Mouse (Mus musculus): ENCODE data around the gene Rreb1. TPM values are rescaled to one million over a fixed set of nuclear protein-coding genes. Genes with fewer than 3 reads are reported as not detected.

Rreb1 gene
- polyA plus RNA-seq, 1 experiment from 2014 or later, result 2.6 TPM

DNA sequence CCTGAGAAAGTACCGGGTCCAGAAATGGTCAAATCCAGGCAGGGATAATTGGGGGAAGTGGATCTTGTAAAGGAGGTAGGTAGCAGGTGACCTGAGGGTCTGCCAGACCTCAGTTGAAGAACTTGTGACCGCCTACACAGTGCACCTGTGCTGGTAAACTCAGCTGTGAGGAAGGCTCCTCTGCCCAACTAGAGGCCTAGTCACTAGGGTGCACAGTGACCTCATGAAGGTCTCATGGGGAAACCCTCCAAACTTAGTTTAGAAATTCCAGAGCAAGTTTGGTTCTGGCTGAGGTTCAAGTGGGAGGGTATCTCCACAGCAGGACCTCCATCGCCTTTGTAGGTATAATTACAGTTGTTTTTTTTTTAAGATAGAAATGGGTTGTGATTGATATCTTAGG is 74.7 kb downstream of the Rreb1 start:
- Histone ChIP-seq H3K4me1 (ENCODE audit: control insufficient read depth, insufficient read depth, low read length) (peaks cover 5% of the 10 kb centered on the region), H3K27me3 (ENCODE audit: control insufficient read depth, insufficient read depth, low read depth, low read length) (no peaks in the 10 kb centered on the region), H3K9ac (ENCODE audit: low read depth, low read length) (no peak overlapping the region), H3K9me3 (replicated peaks; ENCODE audit: control insufficient read depth, low read length, poor library complexity, severe bottlenecking) (no peaks in the 10 kb centered on the region), H3K4me3 (ENCODE audit: low read depth, low read length) (no peak overlapping the region), H3K36me3 (ENCODE audit: control insufficient read depth, insufficient read depth, low read length) (no peaks in the 10 kb centered on the region), H3K27ac (ENCODE audit: low read length) (no peak overlapping the region), H3K4me2 (ENCODE audit: low read length) (no peak overlapping the region)
- no peak for ATAC-seq
- WGBS, result 91% methylated on average over 3 of the region's 3 CpGs

DNA sequence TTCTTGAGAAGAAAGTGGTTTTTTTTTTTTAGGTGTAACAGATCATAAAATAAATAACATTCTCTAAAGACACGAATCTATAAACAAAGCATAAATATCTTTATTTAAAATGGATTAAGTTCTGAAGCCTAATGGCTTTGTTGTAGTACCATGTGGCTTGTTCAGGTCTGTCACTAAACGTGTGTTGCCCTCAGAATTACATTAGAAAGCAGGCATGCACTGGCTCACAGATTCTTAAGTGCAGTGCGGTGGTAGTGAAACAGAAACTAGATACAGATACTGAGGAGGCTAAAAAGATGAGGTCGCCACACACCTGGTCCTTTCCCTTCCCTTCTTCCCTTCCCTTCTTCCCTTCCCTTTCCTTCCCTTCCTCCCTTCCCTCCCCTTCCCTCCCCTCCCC is 75.2 kb downstream of the Rreb1 start:
- H3K27ac ChIP-seq (ENCODE audit: low read length), result no peak overlapping the region
- no peak for ATAC-seq
- H3K4me3 ChIP-seq (ENCODE audit: low read depth, low read length), result no peak overlapping the region
- no peak overlapping the region for H3K9ac ChIP-seq (ENCODE audit: low read depth, low read length)
- no peaks in the 10 kb centered on the region for H3K36me3 ChIP-seq (ENCODE audit: control insufficient read depth, insufficient read depth, low read length)
- H3K9me3 ChIP-seq (replicated peaks; ENCODE audit: control insufficient read depth, low read length, poor library complexity, severe bottlenecking), result no peaks in the 10 kb centered on the region
- H3K27me3 ChIP-seq (ENCODE audit: control insufficient read depth, insufficient read depth, low read depth, low read length), result no peaks in the 10 kb centered on the region
- WGBS, result 59% methylated on average over 4 of the region's 4 CpGs
- peaks cover 11% of the 10 kb centered on the region for H3K4me1 ChIP-seq (ENCODE audit: control insufficient read depth, insufficient read depth, low read length)
- no peak overlapping the region for H3K4me2 ChIP-seq (ENCODE audit: low read length)

DNA sequence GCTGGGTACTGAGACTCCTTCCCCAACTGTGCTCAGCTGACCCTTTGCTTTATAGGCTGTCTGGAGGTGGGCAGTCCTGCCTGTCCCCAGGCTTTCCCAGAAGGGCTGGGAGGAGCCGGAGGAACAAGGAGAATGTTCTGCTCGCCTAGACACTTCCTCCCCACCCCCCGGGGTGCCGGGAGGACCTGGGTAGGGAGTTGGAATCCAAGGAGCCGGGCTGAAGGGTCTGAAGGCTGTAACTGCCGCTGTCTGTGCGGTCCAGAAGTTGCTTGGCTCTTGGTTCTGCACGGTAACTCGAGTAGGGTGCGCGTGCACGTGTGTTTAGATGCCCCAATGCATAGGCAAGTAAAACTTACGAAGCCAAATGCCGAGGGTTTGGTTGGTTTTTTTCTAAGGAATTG is 75.8 kb downstream of the Rreb1 start:
- Histone ChIP-seq H3K9me3 (replicated peaks; ENCODE audit: control insufficient read depth, low read length, poor library complexity, severe bottlenecking) (no peaks in the 10 kb centered on the region), H3K4me2 (ENCODE audit: low read length) (peak overlapping the region; percentile 54), H3K27me3 (ENCODE audit: control insufficient read depth, insufficient read depth, low read depth, low read length) (no peaks in the 10 kb centered on the region), H3K4me1 (ENCODE audit: control insufficient read depth, insufficient read depth, low read length) (peaks cover 11% of the 10 kb centered on the region), H3K9ac (ENCODE audit: low read depth, low read length) (peak overlapping the region; percentile 38; the same call in 1 of the 2 replicates), H3K36me3 (ENCODE audit: control insufficient read depth, insufficient read depth, low read length) (no peaks in the 10 kb centered on the region), H3K27ac (ENCODE audit: low read length) (no peak overlapping the region), H3K4me3 (ENCODE audit: low read depth, low read length) (peak overlapping the region; percentile 25)
- 6% methylated on average over 14 of the region's 14 CpGs for WGBS
- ATAC-seq, result no peak

DNA sequence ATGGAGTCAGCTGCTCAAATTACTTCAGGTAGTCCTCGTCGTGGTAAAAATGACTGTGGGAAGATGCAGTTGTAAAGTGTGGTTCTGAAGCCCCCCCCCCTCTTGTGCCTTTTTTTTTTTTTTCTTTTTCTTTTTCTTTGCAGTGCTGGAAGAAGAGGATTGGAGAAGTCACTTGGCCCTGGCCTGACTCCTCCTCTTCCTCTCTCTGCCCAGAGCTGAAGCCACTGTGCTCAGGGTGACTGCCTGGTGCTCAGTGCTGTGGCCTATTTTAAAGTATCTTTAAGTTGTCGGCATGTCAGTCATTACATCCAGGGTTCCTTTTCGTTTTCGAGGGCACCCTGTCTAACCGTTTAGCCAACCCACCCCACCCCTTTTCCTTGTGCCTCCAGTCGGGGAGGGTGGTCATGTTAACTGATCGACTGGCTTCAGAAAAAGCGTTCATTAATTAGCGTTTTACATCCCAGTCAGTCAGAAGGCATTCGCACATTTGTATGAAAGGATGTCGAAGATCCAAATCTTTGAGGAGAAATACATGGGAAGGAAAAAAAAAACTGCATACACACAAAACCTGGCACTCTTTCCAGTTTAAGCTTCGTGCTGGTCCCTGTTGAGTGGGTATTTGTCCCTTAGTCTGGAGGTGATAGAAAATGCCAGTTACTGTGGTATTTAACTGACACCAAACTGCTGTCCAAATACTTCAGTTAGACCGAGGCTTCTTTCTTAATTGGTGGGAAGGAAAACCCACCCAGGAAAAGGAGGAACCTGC is 76.4 kb downstream of the Rreb1 start:
- H3K9ac ChIP-seq (ENCODE audit: low read depth, low read length), result no peak overlapping the region
- H3K4me3 ChIP-seq (ENCODE audit: low read depth, low read length), result peak overlapping the region; percentile 25; the same call in 1 of the 2 replicates
- H3K36me3 ChIP-seq (ENCODE audit: control insufficient read depth, insufficient read depth, low read length), result no peaks in the 10 kb centered on the region
- H3K4me1 ChIP-seq (ENCODE audit: control insufficient read depth, insufficient read depth, low read length), result peaks cover 11% of the 10 kb centered on the region
- 17% methylated on average over 14 of the region's 14 CpGs for WGBS
- no peaks in the 10 kb centered on the region for H3K9me3 ChIP-seq (replicated peaks; ENCODE audit: control insufficient read depth, low read length, poor library complexity, severe bottlenecking)
- no peaks in the 10 kb centered on the region for H3K27me3 ChIP-seq (ENCODE audit: control insufficient read depth, insufficient read depth, low read depth, low read length)
- H3K27ac ChIP-seq (ENCODE audit: low read length), result no peak overlapping the region
- ATAC-seq, result no peak
- H3K4me2 ChIP-seq (ENCODE audit: low read length), result peak overlapping the region; percentile 54

DNA sequence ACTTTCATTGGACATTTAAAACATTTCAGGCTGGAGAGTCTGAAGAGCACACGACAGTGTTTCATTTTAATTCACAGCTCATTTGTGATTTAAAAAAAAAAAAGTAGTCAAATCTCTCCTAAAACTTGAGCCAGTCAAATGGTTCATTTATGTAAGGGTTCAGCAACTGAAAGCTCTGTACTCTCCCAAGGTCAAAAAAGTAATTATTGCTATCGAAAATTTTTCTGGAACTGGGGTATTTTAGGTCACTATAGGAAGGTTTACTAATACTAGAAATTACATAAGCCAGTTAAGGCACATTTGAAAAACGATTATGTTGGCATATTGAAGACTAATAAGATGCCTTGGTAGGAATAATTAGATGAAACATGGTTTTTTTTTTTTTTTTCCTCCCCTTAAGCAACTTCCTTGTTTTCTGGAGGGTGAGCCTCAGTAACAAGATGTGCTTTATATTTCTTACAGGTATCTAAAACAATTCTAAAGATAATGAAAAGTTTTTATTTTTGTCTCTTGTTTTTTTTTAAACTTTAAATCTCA is 77.1 kb downstream of the Rreb1 start:
- Histone ChIP-seq H3K36me3 (ENCODE audit: control insufficient read depth, insufficient read depth, low read length) (no peaks in the 10 kb centered on the region), H3K4me1 (ENCODE audit: control insufficient read depth, insufficient read depth, low read length) (peaks cover 11% of the 10 kb centered on the region), H3K4me2 (ENCODE audit: low read length) (no peak overlapping the region), H3K9me3 (replicated peaks; ENCODE audit: control insufficient read depth, low read length, poor library complexity, severe bottlenecking) (no peaks in the 10 kb centered on the region), H3K9ac (ENCODE audit: low read depth, low read length) (no peak overlapping the region), H3K4me3 (ENCODE audit: low read depth, low read length) (no peak overlapping the region), H3K27ac (ENCODE audit: low read length) (no peak overlapping the region), H3K27me3 (ENCODE audit: control insufficient read depth, insufficient read depth, low read depth, low read length) (no peaks in the 10 kb centered on the region)
- no peak for ATAC-seq
- 63% methylated on average over 3 of the region's 3 CpGs for WGBS

DNA sequence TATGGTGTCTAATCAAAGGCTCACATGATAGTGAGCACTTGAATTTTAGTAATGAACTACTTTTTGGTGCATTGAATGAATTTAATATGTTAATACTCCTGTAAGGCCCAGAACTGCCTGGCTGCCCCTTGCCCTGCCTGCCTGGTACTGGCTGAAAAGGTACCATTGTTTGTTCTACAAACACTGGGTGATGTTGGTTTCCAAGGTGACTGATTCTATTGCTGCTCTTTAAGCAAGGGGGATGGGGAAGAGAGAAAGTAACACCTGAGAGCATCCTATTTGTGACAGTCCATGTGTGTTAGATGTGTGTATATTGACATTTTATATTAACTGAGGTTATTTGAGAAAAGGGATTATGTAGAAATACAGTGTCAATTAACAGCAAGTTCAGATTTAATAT is 77.6 kb downstream of the Rreb1 start:
- Histone ChIP-seq H3K27ac (ENCODE audit: low read length) (no peak overlapping the region), H3K9me3 (replicated peaks; ENCODE audit: control insufficient read depth, low read length, poor library complexity, severe bottlenecking) (no peaks in the 10 kb centered on the region), H3K4me2 (ENCODE audit: low read length) (no peak overlapping the region), H3K27me3 (ENCODE audit: control insufficient read depth, insufficient read depth, low read depth, low read length) (no peaks in the 10 kb centered on the region), H3K4me3 (ENCODE audit: low read depth, low read length) (no peak overlapping the region), H3K4me1 (ENCODE audit: control insufficient read depth, insufficient read depth, low read length) (peaks cover 11% of the 10 kb centered on the region), H3K9ac (ENCODE audit: low read depth, low read length) (no peak overlapping the region), H3K36me3 (ENCODE audit: control insufficient read depth, insufficient read depth, low read length) (no peaks in the 10 kb centered on the region)
- no peak for ATAC-seq

DNA sequence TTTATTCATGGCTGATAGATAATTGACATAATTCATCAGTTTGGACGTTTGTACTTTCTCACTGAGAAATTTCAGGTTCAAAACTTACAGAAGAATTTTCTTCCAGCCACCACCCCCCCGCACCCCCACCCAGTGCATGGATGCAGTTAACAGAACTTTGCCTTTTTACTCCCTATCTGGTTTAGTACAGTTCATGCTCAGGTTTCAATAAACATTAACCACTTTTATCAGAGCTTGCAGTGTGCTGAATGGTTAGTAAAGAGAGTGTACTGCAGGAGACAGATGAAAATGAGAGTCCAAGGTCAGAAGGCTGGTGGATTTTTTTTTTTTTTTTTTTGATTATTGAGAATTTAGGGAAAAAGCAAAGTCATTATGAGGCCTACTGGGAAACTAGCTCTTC is 78.3 kb downstream of the Rreb1 start:
- ATAC-seq, result no peak
- Histone ChIP-seq H3K27ac (ENCODE audit: low read length) (no peak overlapping the region), H3K4me1 (ENCODE audit: control insufficient read depth, insufficient read depth, low read length) (peaks cover 11% of the 10 kb centered on the region), H3K27me3 (ENCODE audit: control insufficient read depth, insufficient read depth, low read depth, low read length) (no peaks in the 10 kb centered on the region), H3K4me3 (ENCODE audit: low read depth, low read length) (no peak overlapping the region), H3K9ac (ENCODE audit: low read depth, low read length) (no peak overlapping the region), H3K4me2 (ENCODE audit: low read length) (no peak overlapping the region), H3K9me3 (replicated peaks; ENCODE audit: control insufficient read depth, low read length, poor library complexity, severe bottlenecking) (no peaks in the 10 kb centered on the region), H3K36me3 (ENCODE audit: control insufficient read depth, insufficient read depth, low read length) (no peaks in the 10 kb centered on the region)
- WGBS, result 59% methylated on average over 2 of the region's 2 CpGs

DNA sequence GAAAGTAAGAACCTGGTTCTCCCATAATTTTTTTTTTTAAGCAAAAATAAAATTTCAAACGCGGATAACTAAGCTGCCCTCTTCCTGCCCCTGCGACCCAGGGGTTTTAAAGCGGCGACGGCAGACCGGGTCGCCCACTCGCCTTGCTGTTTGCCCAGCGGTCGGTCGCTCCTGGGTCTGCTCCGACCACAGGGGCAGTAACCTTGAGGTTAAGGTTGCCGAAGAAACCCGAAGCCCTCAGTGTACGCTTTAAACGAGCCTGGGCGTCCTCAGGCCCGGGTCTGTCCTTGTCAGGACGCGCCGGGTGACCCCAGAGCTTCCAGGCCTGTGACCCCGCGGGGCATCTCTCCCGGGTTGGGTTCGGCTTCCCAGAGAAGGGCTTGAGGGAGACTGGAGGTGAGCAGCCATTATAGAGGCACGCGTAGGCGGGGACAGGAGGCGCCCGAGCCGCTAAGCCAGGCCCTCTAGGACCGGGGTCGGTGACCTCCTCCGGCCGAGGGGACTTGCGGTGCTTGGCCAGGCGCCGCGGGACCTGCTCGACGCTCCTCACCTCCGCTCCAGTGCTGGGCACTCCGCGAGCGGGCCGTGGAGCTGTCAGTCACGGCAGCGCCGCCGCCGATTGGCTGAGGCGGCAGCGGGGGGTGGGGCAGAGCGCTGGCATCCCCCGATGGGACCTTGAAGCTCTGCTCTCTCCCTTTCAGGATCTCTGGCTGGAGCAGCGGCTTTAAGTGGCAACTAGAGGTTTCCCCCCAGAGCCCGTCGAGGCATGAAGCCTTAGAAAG is 79.3 kb downstream of the Rreb1 start:
- WGBS, result under 1% methylated on average over 59 of the region's 59 CpGs
- Histone ChIP-seq H3K4me2 (ENCODE audit: low read length) (peak overlapping the region; percentile 93), H3K27me3 (ENCODE audit: control insufficient read depth, insufficient read depth, low read depth, low read length) (no peaks in the 10 kb centered on the region), H3K4me3 (ENCODE audit: low read depth, low read length) (peak overlapping the region; percentile 76), H3K4me1 (ENCODE audit: control insufficient read depth, insufficient read depth, low read length) (peaks cover 11% of the 10 kb centered on the region), H3K9me3 (replicated peaks; ENCODE audit: control insufficient read depth, low read length, poor library complexity, severe bottlenecking) (no peaks in the 10 kb centered on the region), H3K27ac (ENCODE audit: low read length) (peak overlapping the region; percentile 15; the same call in 1 of the 2 replicates), H3K36me3 (ENCODE audit: control insufficient read depth, insufficient read depth, low read length) (no peaks in the 10 kb centered on the region), H3K9ac (ENCODE audit: low read depth, low read length) (peak overlapping the region; percentile 80)
- peak; percentile 97 for ATAC-seq

DNA sequence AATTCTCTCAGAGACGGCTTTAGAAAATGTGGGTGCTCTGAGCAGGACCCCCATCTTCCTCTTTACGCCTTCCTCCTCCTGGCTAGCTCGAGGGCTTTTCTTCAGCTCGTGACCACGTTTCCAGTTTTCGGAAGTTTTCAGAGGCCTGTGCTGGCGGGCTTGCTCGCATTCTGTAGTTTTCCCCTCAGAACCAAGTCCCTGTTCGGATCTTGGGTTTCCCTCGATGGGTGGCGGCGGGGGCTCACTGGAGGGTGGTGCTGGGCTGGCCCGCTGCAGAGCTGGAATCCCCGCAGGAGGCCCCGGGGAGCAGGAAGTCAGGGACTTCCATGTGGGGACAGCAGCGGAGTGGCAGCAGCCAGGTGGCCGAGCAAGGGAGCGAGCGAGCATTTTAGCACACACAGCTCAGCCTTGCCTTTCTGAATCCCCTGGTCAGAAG is 79.9 kb downstream of the Rreb1 start:
- H3K4me3 ChIP-seq (ENCODE audit: low read depth, low read length), result peak overlapping the region; percentile 76
- ATAC-seq, result peak; percentile 59
- no peaks in the 10 kb centered on the region for H3K27me3 ChIP-seq (ENCODE audit: control insufficient read depth, insufficient read depth, low read depth, low read length)
- H3K9ac ChIP-seq (ENCODE audit: low read depth, low read length), result peak overlapping the region; percentile 80
- WGBS, result 4% methylated on average over 19 of the region's 19 CpGs
- H3K9me3 ChIP-seq (replicated peaks; ENCODE audit: control insufficient read depth, low read length, poor library complexity, severe bottlenecking), result no peaks in the 10 kb centered on the region
- no peaks in the 10 kb centered on the region for H3K36me3 ChIP-seq (ENCODE audit: control insufficient read depth, insufficient read depth, low read length)
- H3K4me1 ChIP-seq (ENCODE audit: control insufficient read depth, insufficient read depth, low read length), result peaks cover 16% of the 10 kb centered on the region
- H3K4me2 ChIP-seq (ENCODE audit: low read length), result peak overlapping the region; percentile 93
- no peak overlapping the region for H3K27ac ChIP-seq (ENCODE audit: low read length)
